ENCODE assay signal across 8 mouse cellular contexts in the genomic region with DNA sequence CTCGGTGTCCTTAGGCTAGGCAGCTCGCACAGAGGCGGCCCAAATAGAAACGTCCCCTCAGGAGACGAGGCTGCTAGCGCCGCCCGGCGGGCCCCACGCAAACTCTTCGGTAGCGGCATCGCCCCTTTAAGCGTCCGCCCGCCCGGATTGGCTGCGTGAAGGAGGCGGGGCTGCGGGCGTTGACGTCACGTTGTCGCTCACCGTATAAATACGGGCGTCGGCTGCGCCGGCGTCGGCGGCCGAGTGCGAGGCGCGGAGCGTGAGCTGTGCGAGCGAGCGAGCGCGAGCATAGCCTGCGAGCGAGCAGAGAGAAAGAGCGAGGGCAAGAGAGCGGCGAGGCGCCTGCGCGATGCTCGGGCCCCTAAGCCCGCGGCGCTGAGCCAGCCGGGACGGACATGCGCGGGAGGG. TPM values are rescaled to one million over a fixed set of nuclear protein-coding genes. Genes with fewer than 3 reads are reported as not detected.
DNase-seq lines count a peak whose midpoint lies in the region; ATAC-seq and TF ChIP-seq lines count a peak whose summit lies in the region.

No protein-coding gene starts in this region.

- H3K4me2 ChIP-seq in intestine, postnatal 0 days (replicated peaks; ENCODE audit: low read depth): peak overlapping the region; percentile 78
- H3K4me2 ChIP-seq in midbrain, embryonic 11.5 days: peak overlapping the region; percentile 68

- peak; percentile 94 for ATAC-seq in granulocyte monocyte progenitor cell, adult 5-6 weeks (replicated peaks; ENCODE audit: poor library complexity, severe bottlenecking)
- ATAC-seq in intestine, postnatal 0 days: peak; percentile 75
- ATAC-seq in midbrain, embryonic 11.5 days (ENCODE audit: low FRiP score): peak; percentile 98

- peak overlapping the region; percentile 99 for H3K9ac ChIP-seq in intestine, postnatal 0 days (ENCODE audit: low read depth, low read length)
- H3K9ac ChIP-seq in midbrain, embryonic 11.5 days (ENCODE audit: low read length): peak overlapping the region; percentile 93

- H3K4me3 ChIP-seq in intestine, postnatal 0 days (ENCODE audit: low read depth, low read length): peak overlapping the region; percentile 94
- peak overlapping the region; percentile 83 for H3K4me3 ChIP-seq in midbrain, embryonic 11.5 days (ENCODE audit: low read depth, low read length)

- WGBS in intestine, postnatal 0 days: under 1% methylated on average over 59 of the region's 59 CpGs
- under 1% methylated on average over 59 of the region's 59 CpGs for WGBS in midbrain, embryonic 11.5 days

- H3K9me3 ChIP-seq in intestine, postnatal 0 days (ENCODE audit: control insufficient read depth): no peaks in the 10 kb centered on the region
- H3K9me3 ChIP-seq in midbrain, embryonic 11.5 days (ENCODE audit: control insufficient read depth, low read length): no peaks in the 10 kb centered on the region

- TF ChIP-seq CTCF in intestine, postnatal 0 days (IDR thresholded peaks at IDR 0.05; ENCODE audit: low read depth): peak; percentile 79

- peaks cover 7% of the 10 kb centered on the region; the same call in 1 of the 2 replicates for H3K4me1 ChIP-seq in intestine, postnatal 0 days (replicated peaks; ENCODE audit: control insufficient read depth, insufficient read depth, low read length)
- H3K4me1 ChIP-seq in midbrain, embryonic 11.5 days (ENCODE audit: control insufficient read depth, insufficient read depth, low read length): peaks cover 3% of the 10 kb centered on the region

- intact Hi-C loops in left cerebral cortex, postnatal 36 days (cut with DNase I): loop anchor here (2.0 to 5.0 kb wide), 2 partner anchors 42 to 198 kb away; no protein-coding TSS in a partner anchor

- peak overlapping the region; percentile 99 for H3K27ac ChIP-seq in intestine, postnatal 0 days (ENCODE audit: low read depth, low read length)
- peak overlapping the region; percentile 97 for H3K27ac ChIP-seq in midbrain, embryonic 11.5 days (ENCODE audit: low read depth, low read length)

- H3K36me3 ChIP-seq in intestine, postnatal 0 days (ENCODE audit: control insufficient read depth, insufficient read depth): no peaks in the 10 kb centered on the region
- no peaks in the 10 kb centered on the region for H3K36me3 ChIP-seq in midbrain, embryonic 11.5 days (ENCODE audit: control insufficient read depth, insufficient read depth, low read length)

- DNase-seq in adrenal gland, adult 8-10 months: peak; percentile 90
- DNase-seq in embryo, embryonic 11 days: peak; percentile 98
- DNase-seq in left cerebral cortex, postnatal 36 days (ENCODE audit: low spot score in 2 of 2): peak; percentile 94 to 97
- peak; percentile 100 for DNase-seq in midbrain, embryonic 11.5 days (ENCODE audit: low spot score, missing footprints)
- DNase-seq in right cerebral cortex, postnatal 4 days: peak; percentile 97
- peak; percentile 96 for DNase-seq in yolk sac, embryonic 10.5 days (ENCODE audit: low spot score)

- H3K27me3 ChIP-seq in intestine, postnatal 0 days (replicated peaks; ENCODE audit: control insufficient read depth, insufficient read depth, low read length): no peaks in the 10 kb centered on the region
- H3K27me3 ChIP-seq in midbrain, embryonic 11.5 days (ENCODE audit: control insufficient read depth, insufficient read depth, low read length): peaks cover 5% of the 10 kb centered on the region; the same call in 1 of the 2 replicates

RNA-seq across cellular contexts. Expression of a gene that starts 1.1 kb away (rescaled TPM):
- total RNA-seq in adrenal gland, adult 8-10 months (2022): 10 to 100 TPM; 17.9 to 44.0 (median 29.8) TPM
- total RNA-seq in granulocyte monocyte progenitor cell, adult 5-6 weeks (2014; fragmentation: Nextera tagmentation): 0.84 TPM in 1 of 2 replicates, not detected in the other
- total RNA-seq in granulocyte monocyte progenitor cell, adult 5-6 weeks (2017): 0.52 and 1.2 TPM in 2 replicates
- 27.2 and 27.7 TPM in 2 replicates for polyA plus RNA-seq in intestine, postnatal 0 days (2015; fragmentation: Nextera tagmentation; extraction: Ambion mirVana)
- 10 to 100 TPM; 27.4 TPM for total RNA-seq in left cerebral cortex, postnatal 36 days (2021)
- 29.5 and 29.7 TPM in 2 replicates for polyA plus RNA-seq in midbrain, embryonic 11.5 days (2014; fragmentation: Nextera tagmentation; extraction: Ambion mirVana)

RNA-seq across cellular contexts. Expression of a gene that starts 59.4 kb away (rescaled TPM):
- 100 to 1,000 TPM; 239 to 338 (median 269) TPM for total RNA-seq in adrenal gland, adult 8-10 months (2022)
- total RNA-seq in granulocyte monocyte progenitor cell, adult 5-6 weeks (2014; fragmentation: Nextera tagmentation): 284 and 328 TPM in 2 replicates
- total RNA-seq in granulocyte monocyte progenitor cell, adult 5-6 weeks (2017): 431 and 435 TPM in 2 replicates
- polyA plus RNA-seq in intestine, postnatal 0 days (2015; fragmentation: Nextera tagmentation; extraction: Ambion mirVana): 223 and 231 TPM in 2 replicates
- 100 to 1,000 TPM; 184 to 211 TPM for total RNA-seq in left cerebral cortex, postnatal 36 days (2021)
- polyA plus RNA-seq in midbrain, embryonic 11.5 days (2014; fragmentation: Nextera tagmentation; extraction: Ambion mirVana): 383 and 406 TPM in 2 replicates

RNA-seq across cellular contexts. Expression of a gene that starts 59.5 kb away (rescaled TPM):
- total RNA-seq in adrenal gland, adult 8-10 months (2022): under 1 TPM in 3 of 4 experiments, not detected in 1; 0.27 to 0.43 (median 0.28) TPM
- total RNA-seq in granulocyte monocyte progenitor cell, adult 5-6 weeks (2014; fragmentation: Nextera tagmentation): not detected in 2 replicates
- total RNA-seq in granulocyte monocyte progenitor cell, adult 5-6 weeks (2017): not detected in 2 replicates
- polyA plus RNA-seq in intestine, postnatal 0 days (2015; fragmentation: Nextera tagmentation; extraction: Ambion mirVana): 0.20 and 0.42 TPM in 2 replicates
- under 1 TPM; 0.37 to 0.59 TPM for total RNA-seq in left cerebral cortex, postnatal 36 days (2021)
- polyA plus RNA-seq in midbrain, embryonic 11.5 days (2014; fragmentation: Nextera tagmentation; extraction: Ambion mirVana): 0.18 and 0.30 TPM in 2 replicates

Comparison
In these comparisons a context has a peak if more than half of its experiments do, and no peak if none do; other contexts are left out.
1. Peak in every context shown above with its lines: DNase-seq, ATAC-seq, H3K4me3 ChIP-seq and H3K27ac ChIP-seq.
2. RNA of a gene that starts 1.1 kb away (total RNA-seq): 17.9 to 44.0 TPM in adrenal gland, adult 8-10 months and 27.4 TPM in left cerebral cortex, postnatal 36 days; 0.52 to 1.2 TPM in granulocyte monocyte progenitor cell, adult 5-6 weeks; every median in the first group is over 4 times any median in the second.